Mouse (Mus musculus) liver, embryonic 15.5 days (tissue): ENCODE data around the gene Gm20219. TPM values are rescaled to one million over a fixed set of nuclear protein-coding genes. Genes with fewer than 3 reads are reported as not detected.

Experiments
- ATAC-seq: fragments of 200-750 bp; cut with Nextera tagmentation; 2 replicates; pipeline ENCODE4 v1.8.0; 2017; ENCODE audit warnings: moderate number of reproducible peaks, mild to moderate bottlenecking, moderate library complexity; ENCODE audit not compliant: insufficient read depth
- H3K27ac ChIP-seq: fragments of 300-500 bp; sonication (generic); replicated peaks from 2 replicates; pipeline ENCODE4 v1.5.1; 2015; ENCODE audit warnings: mild to moderate bottlenecking, inconsistent platforms
- H3K27me3 ChIP-seq: fragments of 300-500 bp; sonication (generic); 2 replicates; pipeline ENCODE4 v1.6.1; 2015; ENCODE audit warnings: mild to moderate bottlenecking, inconsistent platforms
- H3K36me3 ChIP-seq: fragments of 300-500 bp; sonication (generic); replicated peaks from 2 replicates; pipeline ENCODE4 v1.6.1; 2015; ENCODE audit warnings: moderate library complexity, mild to moderate bottlenecking, inconsistent platforms
- H3K4me1 ChIP-seq: fragments of 300-500 bp; sonication (generic); replicated peaks from 2 replicates; pipeline ENCODE4 v1.6.1; 2015; ENCODE audit warnings: inconsistent platforms
- H3K4me2 ChIP-seq: fragments of 300-500 bp; sonication (generic); 2 replicates; pipeline ENCODE4 v1.6.1; 2015; ENCODE audit warnings: moderate library complexity, mild to moderate bottlenecking, inconsistent platforms
- H3K4me3 ChIP-seq: fragments of 300-500 bp; sonication (generic); replicated peaks from 2 replicates; pipeline ENCODE4 v1.5.1; 2015; ENCODE audit warnings: mild to moderate bottlenecking, inconsistent platforms
- H3K9ac ChIP-seq: fragments of 300-500 bp; sonication (generic); 2 replicates; pipeline ENCODE4 v1.6.1; 2015; ENCODE audit warnings: moderate library complexity, mild to moderate bottlenecking, inconsistent platforms
- H3K9me3 ChIP-seq: fragments of 300-500 bp; sonication (generic); replicated peaks from 2 replicates; pipeline ENCODE4 v1.6.1; 2016; ENCODE audit warnings: inconsistent platforms
- WGBS: fragments of 180-500 bp; shearing (Covaris S2); methylation state at CpG from one replicate; pipeline ENCODE4 v1.1.7; 2015; ENCODE audit warnings: mixed read lengths; ENCODE audit not compliant: insufficient replicate concordance; 5-methylcytosine and 5-hydroxymethylcytosine counted together
- polyA plus RNA-seq: library from polyadenylated mRNA; unstranded; fragments of >200 nt; fragmentation: Nextera tagmentation; extraction: Ambion mirVana; gene quantifications from 2 replicates; pipeline ENCODE4 v1.2.1, GENCODE M21; 2015

The Gm20219 gene
- 0.12 and 0.15 TPM in 2 replicates for polyA plus RNA-seq

DNA sequence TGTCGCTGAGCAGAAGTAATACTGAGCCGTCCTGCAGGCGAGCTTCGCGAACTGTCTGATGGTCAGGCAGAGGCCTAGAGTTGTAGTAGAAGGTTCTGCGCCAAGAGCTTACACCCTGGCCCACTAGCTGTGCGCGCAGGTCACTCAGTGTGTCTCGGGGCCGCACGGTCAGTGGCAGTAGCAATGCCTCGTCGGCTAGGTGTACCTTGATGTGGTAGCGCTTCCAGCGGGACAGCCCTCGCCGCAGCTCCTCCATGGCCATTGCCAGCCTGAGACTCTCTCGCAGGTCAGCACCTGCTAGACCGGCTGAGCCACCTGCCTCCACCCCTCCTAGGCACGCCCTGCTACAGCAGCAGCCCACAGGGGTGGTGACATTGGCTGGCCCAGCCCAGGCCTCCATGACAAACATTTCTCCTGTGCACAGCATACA is at the start of gene Gm20219:
Gene Gm20219, minus strand, starts transcription at position 266 of the 430 bp plus-strand sequence.
- Histone ChIP-seq H3K36me3 (no peaks in the 10 kb centered on the region), H3K9me3 (no peaks in the 10 kb centered on the region), H3K4me3 (no peak within 1 kb of the TSS), H3K27me3 (no peaks in the 10 kb centered on the region), H3K9ac (no peak within 1 kb of the TSS), H3K4me1 (no peaks in the 10 kb centered on the region), H3K27ac (no peak within 1 kb of the TSS), H3K4me2 (no peak within 1 kb of the TSS)
- WGBS, result 66% methylated on average over 20 of the region's 20 CpGs
- ATAC-seq, result no peak; the same call in 1 of the 2 replicates

- 86% methylated on average over 9 of the region's 9 CpGs for WGBS
- no peak for ATAC-seq
- peaks cover 16% of the 10 kb centered on the region for H3K4me1 ChIP-seq
- no peaks in the 10 kb centered on the region for H3K27me3 ChIP-seq
- H3K4me2 ChIP-seq, result no peak overlapping the region
- H3K27ac ChIP-seq, result no peak overlapping the region
- peaks cover 89% of the 10 kb centered on the region for H3K36me3 ChIP-seq
- no peak overlapping the region for H3K9ac ChIP-seq
- H3K4me3 ChIP-seq, result no peak overlapping the region
- H3K9me3 ChIP-seq, result no peaks in the 10 kb centered on the region
Measured at GRCm38 (mm10) chr17:56604070-56604380, 49.8 kb upstream of the Gm20219 start.

GRCm38 (mm10) chr17:56603186-56604069 is 49.2 kb upstream of the Gm20219 start:
- H3K36me3 ChIP-seq, result peaks cover 89% of the 10 kb centered on the region
- WGBS, result 95% methylated on average over 28 of the region's 28 CpGs

DNA sequence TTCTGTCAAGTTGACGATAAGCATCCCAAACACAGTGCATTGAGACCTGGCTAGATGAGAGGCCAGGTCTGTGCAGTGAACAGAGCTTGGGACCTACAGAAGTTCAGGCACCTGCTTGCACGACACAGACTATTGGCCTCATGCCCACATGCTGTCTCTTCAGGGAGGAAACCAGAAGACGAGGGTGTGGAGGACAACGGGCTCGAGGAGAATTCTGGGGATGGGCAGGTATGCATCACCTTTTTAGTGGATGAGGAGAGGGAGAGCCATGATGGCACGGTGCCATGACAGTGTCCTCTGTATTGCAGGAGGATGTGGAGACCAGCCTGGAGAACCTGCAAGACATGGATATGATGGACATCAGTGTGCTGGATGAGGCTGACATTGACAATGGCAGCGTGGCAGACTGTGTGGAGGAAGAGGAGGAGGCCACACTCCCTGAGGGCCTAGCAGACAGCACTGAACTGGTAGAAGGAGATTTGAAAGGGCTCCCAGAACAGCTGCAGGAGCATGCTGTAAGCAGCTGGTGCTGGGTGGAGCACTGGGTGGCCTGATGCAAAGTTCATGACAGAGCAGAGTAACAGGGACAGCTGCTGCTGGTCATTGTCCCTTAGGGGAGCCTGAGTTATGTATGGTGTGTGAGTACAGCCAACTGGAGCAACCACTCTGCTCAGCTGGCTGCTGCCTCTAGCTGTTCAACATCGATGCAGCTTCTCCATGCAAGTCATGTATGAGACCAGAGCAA is 39.5 kb upstream of the Gm20219 start:
- Histone ChIP-seq H3K4me2 (no peak overlapping the region), H3K9ac (no peak overlapping the region), H3K27ac (no peak overlapping the region), H3K36me3 (peaks cover 97% of the 10 kb centered on the region), H3K27me3 (no peaks in the 10 kb centered on the region), H3K4me3 (no peak overlapping the region), H3K9me3 (no peaks in the 10 kb centered on the region), H3K4me1 (peaks cover 14% of the 10 kb centered on the region; the same call in 1 of the 2 replicates)
- ATAC-seq, result no peak
- 87% methylated on average over 8 of the region's 8 CpGs for WGBS

More at GRCm38 (mm10) chr17:56603186-56604069, 49.2 kb upstream of the Gm20219 start:
- Histone ChIP-seq H3K4me3 (no peak overlapping the region), H3K4me2 (no peak overlapping the region), H3K4me1 (peaks cover 10% of the 10 kb centered on the region), H3K9ac (no peak overlapping the region), H3K27me3 (no peaks in the 10 kb centered on the region), H3K9me3 (no peaks in the 10 kb centered on the region), H3K27ac (no peak overlapping the region)
- ATAC-seq, result no peak

- ATAC-seq, result no peak
- no peak overlapping the region for H3K9ac ChIP-seq
- no peak overlapping the region for H3K4me2 ChIP-seq
- H3K27me3 ChIP-seq, result no peaks in the 10 kb centered on the region
- no peak overlapping the region for H3K4me3 ChIP-seq
- no peak overlapping the region for H3K27ac ChIP-seq
- H3K9me3 ChIP-seq, result no peaks in the 10 kb centered on the region
- H3K4me1 ChIP-seq, result peaks cover 23% of the 10 kb centered on the region
- peaks cover 100% of the 10 kb centered on the region for H3K36me3 ChIP-seq
Measured at GRCm38 (mm10) chr17:56592553-56592952, 38.4 kb upstream of the Gm20219 start.

DNA sequence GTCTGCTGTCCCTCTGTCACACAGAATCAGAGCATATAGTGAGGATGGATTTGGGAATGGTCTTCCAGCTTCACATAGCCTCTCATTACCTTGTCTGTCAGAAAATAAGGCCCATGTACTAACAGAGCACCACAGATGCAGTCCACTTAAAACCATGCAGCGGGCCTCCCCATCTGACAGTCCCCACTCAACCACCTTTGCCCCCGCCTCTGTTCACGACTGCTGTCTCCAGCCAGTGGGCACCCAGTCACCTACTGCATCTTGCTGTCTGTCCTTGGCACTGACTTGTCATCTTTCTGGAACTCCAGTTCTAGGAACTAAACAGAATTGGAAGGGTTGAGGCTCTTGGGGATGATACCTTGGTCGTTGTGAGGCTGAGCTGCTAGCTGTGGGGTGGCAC is 34.7 kb upstream of the Gm20219 start:
- H3K9ac ChIP-seq, result no peak overlapping the region

DNA sequence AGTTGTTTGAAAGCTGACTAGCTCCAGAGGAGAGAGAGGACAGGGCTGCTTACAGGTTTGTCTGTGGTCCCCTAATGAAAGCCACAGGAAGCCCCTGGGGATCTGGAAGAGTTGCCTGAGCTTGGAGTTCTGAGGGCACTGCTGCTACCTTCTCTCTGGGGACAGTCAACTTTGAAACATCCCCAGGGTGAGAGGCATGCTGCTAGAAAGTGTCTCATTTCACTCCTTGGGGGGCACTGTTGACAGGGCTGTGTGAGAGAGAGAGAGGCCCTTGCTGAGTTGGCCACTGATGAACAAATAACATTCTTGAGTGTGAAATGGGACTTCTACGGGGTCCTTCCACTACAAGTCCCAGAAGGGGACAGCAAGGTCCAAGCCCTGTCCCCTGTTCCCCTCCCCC is 33.6 kb upstream of the Gm20219 start:
- H3K4me3 ChIP-seq, result no peak overlapping the region
- H3K27me3 ChIP-seq, result no peaks in the 10 kb centered on the region
- ATAC-seq, result no peak
- peaks cover 51% of the 10 kb centered on the region for H3K4me1 ChIP-seq
- no peak overlapping the region for H3K27ac ChIP-seq
- 97% methylated on average over 1 of the region's 1 CpGs for WGBS
- no peaks in the 10 kb centered on the region for H3K9me3 ChIP-seq
- peak overlapping the region; percentile 88 for H3K4me2 ChIP-seq
- peaks cover 71% of the 10 kb centered on the region for H3K36me3 ChIP-seq
- H3K9ac ChIP-seq, result peak overlapping the region; percentile 12; the same call in 1 of the 2 replicates

More for the DNA sequence above, 34.7 kb upstream of the Gm20219 start:
- peaks cover 43% of the 10 kb centered on the region for H3K4me1 ChIP-seq
- H3K9me3 ChIP-seq, result no peaks in the 10 kb centered on the region
- WGBS, result 92% methylated on average over 4 of the region's 4 CpGs
- ATAC-seq, result no peak
- no peak overlapping the region for H3K4me3 ChIP-seq
- no peak overlapping the region for H3K4me2 ChIP-seq
- H3K36me3 ChIP-seq, result peaks cover 78% of the 10 kb centered on the region
- H3K27me3 ChIP-seq, result no peaks in the 10 kb centered on the region
- H3K27ac ChIP-seq, result no peak overlapping the region

DNA sequence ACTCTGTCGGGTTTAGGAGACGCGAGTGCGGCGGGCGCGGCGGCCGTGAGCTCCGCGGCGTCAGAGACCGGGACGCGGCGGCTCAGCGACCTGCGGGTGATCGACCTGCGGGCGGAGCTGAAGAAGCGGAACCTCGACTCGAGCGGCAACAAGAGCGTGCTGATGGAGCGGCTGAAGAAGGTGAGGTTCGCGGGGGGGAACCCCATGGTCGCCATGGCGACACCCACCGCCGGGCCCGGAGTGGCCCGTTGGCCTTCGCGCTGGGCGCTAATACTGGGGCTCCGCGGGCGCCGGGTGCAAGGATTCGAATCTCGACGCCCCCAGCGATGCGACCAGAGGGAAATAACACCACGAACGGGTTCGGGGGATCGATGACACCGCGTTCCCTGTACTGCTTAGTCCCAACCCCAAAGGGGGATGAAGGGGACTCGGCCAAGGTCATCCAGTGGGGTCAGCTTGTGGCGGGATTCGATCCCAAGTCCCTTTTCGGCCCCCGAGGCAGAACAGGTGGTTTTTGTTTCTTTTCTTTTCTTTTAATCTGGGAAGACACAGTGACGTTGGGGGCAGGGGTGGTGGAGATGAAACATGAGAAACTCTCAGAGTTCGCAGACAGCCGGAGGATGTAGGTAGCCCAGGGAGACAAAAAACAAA is 31.1 kb upstream of the Gm20219 start:
- Histone ChIP-seq H3K27ac (peak overlapping the region; percentile 99), H3K4me1 (peaks cover 62% of the 10 kb centered on the region), H3K9me3 (no peaks in the 10 kb centered on the region), H3K9ac (peak overlapping the region; percentile 90), H3K27me3 (no peaks in the 10 kb centered on the region), H3K4me3 (peak overlapping the region; percentile 95), H3K4me2 (peak overlapping the region; percentile 88), H3K36me3 (peaks cover 71% of the 10 kb centered on the region)
- ATAC-seq, result peak; percentile 10; the same call in 1 of the 2 replicates
- WGBS, result under 1% methylated on average over 61 of the region's 61 CpGs

- Histone ChIP-seq H3K27me3 (no peaks in the 10 kb centered on the region), H3K9me3 (no peaks in the 10 kb centered on the region), H3K36me3 (peaks cover 71% of the 10 kb centered on the region), H3K4me2 (peak within 1 kb of the TSS; percentile 88), H3K27ac (peak within 1 kb of the TSS; percentile 99), H3K4me3 (peak within 1 kb of the TSS; percentile 95), H3K9ac (peak within 1 kb of the TSS; percentile 93), H3K4me1 (peaks cover 62% of the 10 kb centered on the region)
- WGBS, result under 1% methylated on average over 98 of the region's 101 CpGs
- ATAC-seq, result peak; percentile 93
Measured at GRCm38 (mm10) chr17:56584257-56585130, 30.3 kb upstream of the Gm20219 start, which contains the start of the genes Safb2 and Safb. Safb2 (minus strand) TSS chr17:56584585. Safb (plus strand) TSS chr17:56584825.

- H3K4me2 ChIP-seq, result peak overlapping the region; percentile 88
- peak overlapping the region; percentile 93 for H3K9ac ChIP-seq
- peak overlapping the region; percentile 95 for H3K4me3 ChIP-seq
- under 1% methylated on average over 32 of the region's 33 CpGs for WGBS
- H3K36me3 ChIP-seq, result peaks cover 71% of the 10 kb centered on the region
- H3K4me1 ChIP-seq, result peaks cover 62% of the 10 kb centered on the region
- no peaks in the 10 kb centered on the region for H3K9me3 ChIP-seq
- no peaks in the 10 kb centered on the region for H3K27me3 ChIP-seq
- peak overlapping the region; percentile 99 for H3K27ac ChIP-seq
- peak; percentile 0; the same call in 1 of the 2 replicates for ATAC-seq
Measured at GRCm38 (mm10) chr17:56583611-56584256, 29.5 kb upstream of the Gm20219 start.
